Mouse (Mus musculus) liver, adult 2 months (tissue): ENCODE data around the gene Dusp27.

Source experiments
- CTCF ChIP-seq: fragments of 200-500 bp; IDR thresholded peaks from 2 replicates; pipeline ENCODE4 v1.5.1; 2011; ENCODE audit warnings: low read depth, low read length, control low read depth
- POLR2A ChIP-seq: fragments of 200-500 bp; IDR thresholded peaks from 2 replicates; pipeline ENCODE4 v1.6.1; 2011; ENCODE audit warnings: low read length, control low read depth; ENCODE audit not compliant: insufficient read depth; ENCODE audit errors: extremely low read depth

DNA sequence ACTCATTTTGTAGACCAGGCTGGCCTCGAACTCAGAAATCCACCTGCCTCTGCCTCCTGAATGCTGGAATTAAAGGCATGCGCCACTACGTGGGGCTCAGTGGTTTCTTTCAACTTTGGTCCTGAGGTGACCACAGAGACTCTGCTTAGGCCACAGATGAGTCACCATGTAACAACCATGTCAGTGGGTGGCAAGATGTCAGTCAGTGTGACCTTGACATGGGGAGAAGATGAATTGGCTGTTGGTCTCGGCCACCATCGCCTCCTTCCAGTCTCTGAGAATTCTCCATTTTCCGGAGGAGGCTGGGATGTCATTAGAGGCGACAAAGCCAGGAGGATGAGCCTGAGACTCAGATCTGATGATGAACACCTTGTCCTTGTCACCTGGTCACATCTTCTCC lies 42.0 kb upstream of the Dusp27 start:
- TF ChIP-seq CTCF (no peak), POLR2A (no peak)
